Mouse (Mus musculus): ENCODE measurements around the gene Cblc. TPM values are rescaled to one million over a fixed set of nuclear protein-coding genes. Genes with fewer than 3 reads are reported as not detected.

The Cblc gene
- polyA plus RNA-seq, 1 experiment from 2014 or later: 18.4 TPM

DNA sequence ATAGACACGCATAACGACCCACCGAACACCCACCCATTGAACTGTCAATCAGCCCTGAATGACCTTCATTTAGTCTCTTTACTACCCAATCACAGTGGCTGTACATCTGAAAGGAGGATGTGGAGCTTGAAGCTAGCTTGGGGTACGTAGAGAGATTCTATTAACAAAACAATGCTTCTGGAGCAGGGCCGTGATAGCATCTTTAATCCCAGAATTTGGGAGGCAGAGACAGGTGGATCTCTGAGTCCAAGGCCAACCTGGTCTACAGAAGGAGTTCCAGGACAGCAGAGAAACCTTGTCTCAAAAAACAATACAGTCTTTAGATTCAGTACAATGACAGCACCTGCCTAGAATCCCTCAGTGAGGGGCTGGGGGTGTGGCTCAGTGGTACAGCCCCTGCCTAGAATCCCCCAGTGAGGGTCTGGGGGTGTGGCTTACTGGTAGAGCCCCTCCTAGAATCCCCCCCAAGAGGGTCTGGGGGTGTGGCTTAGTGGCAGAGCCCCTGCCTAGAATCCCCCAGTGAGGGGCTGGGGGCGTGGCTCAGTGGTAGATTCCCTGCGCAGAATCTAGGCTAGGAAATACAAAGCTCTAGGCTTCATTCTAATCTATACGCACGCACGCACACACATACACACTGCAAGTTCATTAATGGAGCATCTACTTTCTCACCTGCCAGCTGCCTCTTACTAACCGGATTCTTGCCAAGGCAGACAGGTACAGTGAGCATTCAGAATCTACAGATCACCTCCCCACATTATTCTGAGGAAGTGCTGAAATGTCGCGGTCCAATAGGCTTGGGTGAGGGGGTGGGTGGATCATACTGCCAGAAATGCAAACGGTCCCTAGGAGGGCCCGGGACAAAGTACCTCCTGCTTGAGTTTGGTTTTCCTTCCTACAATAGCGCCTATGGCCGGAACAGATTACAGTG is 19.0 kb upstream of the Cblc start:
- DNase-seq (ENCODE audit: low spot score) (no peak), ATAC-seq (peak; percentile 5)
- Histone ChIP-seq H3K4me3 (ENCODE audit: low read depth, low read length) (peak overlapping the region; percentile 45), H3K4me2 (replicated peaks; ENCODE audit: low read depth, low read length) (peak overlapping the region; percentile 67), H3K27ac (ENCODE audit: low read length) (peak overlapping the region; percentile 94), H3K9me3 (ENCODE audit: low read length) (no peaks in the 10 kb centered on the region), H3K36me3 (ENCODE audit: insufficient read depth, low read length) (no peaks in the 10 kb centered on the region), H3K9ac (replicated peaks; ENCODE audit: low read depth) (peak overlapping the region; percentile 48; the same call in 1 of the 2 replicates), H3K4me1 (ENCODE audit: insufficient read depth, low read depth, low read length) (peaks cover 20% of the 10 kb centered on the region; the same call in 1 of the 2 replicates), H3K27me3 (replicated peaks; ENCODE audit: insufficient read depth, low read length) (no peaks in the 10 kb centered on the region)
- TF ChIP-seq EP300 (IDR thresholded peaks at IDR 0.05): no peak
- TF ChIP-seq CTCF (IDR thresholded peaks at IDR 0.05): no peak
- 34% methylated on average over 17 of the region's 17 CpGs for WGBS

GRCm38 (mm10) chr7:19813579-19814122 is 17.0 kb upstream of the Cblc start:
- no peak for DNase-seq (ENCODE audit: low spot score)
- Histone ChIP-seq H3K4me3 (ENCODE audit: low read depth, low read length) (no peak overlapping the region), H3K27ac (ENCODE audit: low read length) (no peak overlapping the region), H3K4me2 (replicated peaks; ENCODE audit: low read depth, low read length) (no peak overlapping the region), H3K4me1 (ENCODE audit: insufficient read depth, low read depth, low read length) (peaks cover 20% of the 10 kb centered on the region; the same call in 1 of the 2 replicates), H3K27me3 (replicated peaks; ENCODE audit: insufficient read depth, low read length) (no peaks in the 10 kb centered on the region), H3K9me3 (ENCODE audit: low read length) (no peaks in the 10 kb centered on the region), H3K9ac (replicated peaks; ENCODE audit: low read depth) (no peak overlapping the region), H3K36me3 (ENCODE audit: insufficient read depth, low read length) (peaks cover 9% of the 10 kb centered on the region)
- ATAC-seq: no peak
- 72% methylated on average over 6 of the region's 6 CpGs for WGBS
- no peak for TF ChIP-seq CTCF (IDR thresholded peaks at IDR 0.05)
- no peak for TF ChIP-seq EP300 (IDR thresholded peaks at IDR 0.05)

- 94% methylated on average over 4 of the region's 4 CpGs for WGBS
- Histone ChIP-seq H3K36me3 (ENCODE audit: insufficient read depth, low read length) (peaks cover 9% of the 10 kb centered on the region), H3K4me1 (ENCODE audit: insufficient read depth, low read depth, low read length) (peaks cover 19% of the 10 kb centered on the region; the same call in 1 of the 2 replicates), H3K27me3 (replicated peaks; ENCODE audit: insufficient read depth, low read length) (no peaks in the 10 kb centered on the region), H3K4me3 (ENCODE audit: low read depth, low read length) (no peak overlapping the region), H3K4me2 (replicated peaks; ENCODE audit: low read depth, low read length) (no peak overlapping the region), H3K27ac (ENCODE audit: low read length) (no peak overlapping the region), H3K9ac (replicated peaks; ENCODE audit: low read depth) (no peak overlapping the region), H3K9me3 (ENCODE audit: low read length) (no peaks in the 10 kb centered on the region)
- TF ChIP-seq EP300 (IDR thresholded peaks at IDR 0.05) (no peak), CTCF (IDR thresholded peaks at IDR 0.05) (no peak)
- DNase-seq (ENCODE audit: low spot score): no peak
- no peak for ATAC-seq
Measured at GRCm38 (mm10) chr7:19813161-19813560, 16.6 kb upstream of the Cblc start.

GRCm38 (mm10) chr7:19811114-19811513 is 14.5 kb upstream of the Cblc start:
- WGBS: 12% methylated on average over 22 of the region's 22 CpGs

DNA sequence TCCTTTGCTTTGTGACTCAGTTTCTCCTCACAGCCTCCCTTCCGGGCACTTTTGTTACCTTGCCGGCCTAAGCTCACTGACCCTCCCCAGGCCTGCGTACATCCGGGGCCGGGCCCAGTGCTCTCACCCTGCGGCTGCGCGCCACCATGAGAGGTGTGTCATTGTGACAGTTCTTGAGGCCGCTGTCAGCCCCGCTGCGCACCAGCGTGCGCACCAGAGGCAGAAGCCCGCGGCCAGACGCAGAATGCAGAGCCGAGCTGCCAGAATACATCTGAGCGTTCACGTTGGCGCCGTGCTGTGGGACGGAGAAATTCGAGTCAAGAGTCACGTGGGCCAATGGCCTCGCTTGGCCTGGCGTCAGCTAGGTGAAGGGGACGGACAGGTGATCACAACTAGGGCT is 12.8 kb upstream of the Cblc start:
- Histone ChIP-seq H3K36me3 (ENCODE audit: insufficient read depth, low read length) (peaks cover 9% of the 10 kb centered on the region), H3K9me3 (ENCODE audit: low read length) (no peaks in the 10 kb centered on the region), H3K4me3 (ENCODE audit: low read depth, low read length) (no peak overlapping the region), H3K4me1 (ENCODE audit: insufficient read depth, low read depth, low read length) (no peaks in the 10 kb centered on the region), H3K27me3 (replicated peaks; ENCODE audit: insufficient read depth, low read length) (no peaks in the 10 kb centered on the region), H3K27ac (ENCODE audit: low read length) (no peak overlapping the region), H3K4me2 (replicated peaks; ENCODE audit: low read depth, low read length) (peak overlapping the region; percentile 32; the same call in 1 of the 2 replicates), H3K9ac (replicated peaks; ENCODE audit: low read depth) (no peak overlapping the region)
- peak; percentile 72 for ATAC-seq
- no peak for DNase-seq (ENCODE audit: low spot score)
- TF ChIP-seq CTCF (IDR thresholded peaks at IDR 0.05) (no peak), EP300 (IDR thresholded peaks at IDR 0.05) (no peak)
- WGBS: 16% methylated on average over 27 of the region's 27 CpGs

More at GRCm38 (mm10) chr7:19811114-19811513, 14.5 kb upstream of the Cblc start:
- TF ChIP-seq CTCF (IDR thresholded peaks at IDR 0.05): no peak
- TF ChIP-seq EP300 (IDR thresholded peaks at IDR 0.05): no peak
- no peak overlapping the region for H3K27ac ChIP-seq (ENCODE audit: low read length)
- peaks cover 9% of the 10 kb centered on the region for H3K36me3 ChIP-seq (ENCODE audit: insufficient read depth, low read length)
- no peak overlapping the region for H3K4me2 ChIP-seq (replicated peaks; ENCODE audit: low read depth, low read length)
- H3K4me1 ChIP-seq (ENCODE audit: insufficient read depth, low read depth, low read length): peaks cover 5% of the 10 kb centered on the region; the same call in 1 of the 2 replicates
- H3K9ac ChIP-seq (replicated peaks; ENCODE audit: low read depth): no peak overlapping the region
- DNase-seq (ENCODE audit: low spot score) (peak; percentile 61), ATAC-seq (peak; percentile 70)
- no peak overlapping the region for H3K4me3 ChIP-seq (ENCODE audit: low read depth, low read length)
- H3K9me3 ChIP-seq (ENCODE audit: low read length): no peaks in the 10 kb centered on the region
- H3K27me3 ChIP-seq (replicated peaks; ENCODE audit: insufficient read depth, low read length): no peaks in the 10 kb centered on the region

DNA sequence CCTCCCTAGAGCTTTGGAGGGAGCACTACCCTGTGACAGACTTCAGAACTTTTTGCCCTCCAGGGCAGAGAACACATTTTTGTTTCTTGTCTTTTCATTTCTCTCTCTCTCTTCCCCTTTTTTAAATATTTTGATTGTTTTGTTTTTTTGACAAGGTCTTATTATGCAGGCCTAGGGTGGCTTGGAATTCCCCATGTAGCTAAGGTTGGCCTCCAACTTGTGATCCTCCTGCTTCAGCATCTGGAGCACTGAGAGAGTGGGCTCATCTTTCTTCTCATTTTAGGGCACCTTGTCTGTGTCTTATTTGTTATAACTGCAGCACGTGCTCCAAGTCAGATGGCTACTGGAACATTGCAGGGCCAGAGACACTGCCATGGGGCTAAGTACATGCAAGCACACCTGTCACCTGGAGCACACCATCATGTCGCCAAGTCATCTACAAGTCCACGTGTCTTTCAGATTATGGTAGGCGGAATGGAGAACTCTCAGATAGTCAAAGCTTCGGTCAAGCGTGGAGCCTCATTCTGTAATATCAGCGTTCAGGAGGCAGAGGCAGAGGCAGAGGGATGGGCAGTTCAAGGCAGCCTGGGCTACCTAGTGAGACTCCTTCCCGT is 9.9 kb upstream of the Cblc start:
- no peak for DNase-seq (ENCODE audit: low spot score)
- ATAC-seq: no peak
- Histone ChIP-seq H3K4me2 (replicated peaks; ENCODE audit: low read depth, low read length) (no peak overlapping the region), H3K36me3 (ENCODE audit: insufficient read depth, low read length) (peaks cover 9% of the 10 kb centered on the region), H3K4me1 (ENCODE audit: insufficient read depth, low read depth, low read length) (no peaks in the 10 kb centered on the region), H3K9ac (replicated peaks; ENCODE audit: low read depth) (no peak overlapping the region), H3K27ac (ENCODE audit: low read length) (no peak overlapping the region), H3K27me3 (replicated peaks; ENCODE audit: insufficient read depth, low read length) (no peaks in the 10 kb centered on the region), H3K9me3 (ENCODE audit: low read length) (no peaks in the 10 kb centered on the region), H3K4me3 (ENCODE audit: low read depth, low read length) (no peak overlapping the region)
- no peak for TF ChIP-seq EP300 (IDR thresholded peaks at IDR 0.05)
- no peak for TF ChIP-seq CTCF (IDR thresholded peaks at IDR 0.05)
- 84% methylated on average over 8 of the region's 8 CpGs for WGBS

All from lung, postnatal 0 days (tissue).